Mouse (Mus musculus) midbrain, postnatal 0 days (tissue): Measurements from ENCODE around the gene Zfp367. TPM values are rescaled to one million over a fixed set of nuclear protein-coding genes. Genes with fewer than 3 reads are reported as not detected.

Experiments used
- ATAC-seq: fragments of 200-750 bp; cut with Nextera tagmentation; 2 replicates; pipeline ENCODE4 v1.8.0; 2017; ENCODE audit warnings: moderate number of reproducible peaks, mild to moderate bottlenecking, moderate TSS enrichment, moderate library complexity; ENCODE audit not compliant: low FRiP score
- DNase-seq: peaks from one replicate; pipeline ENCODE4 v3.0.0-alpha.2; 2015; ENCODE audit warnings: low spot score
- H3K27ac ChIP-seq: fragments of 300-500 bp; sonication (generic); 2 replicates; pipeline ENCODE4 v1.5.1; 2014; ENCODE audit warnings: low read depth, mild to moderate bottlenecking, low read length, mixed read lengths
- H3K27me3 ChIP-seq: fragments of 300-500 bp; sonication (generic); 2 replicates; pipeline ENCODE4 v1.6.1; 2014; ENCODE audit warnings: low read length, control low read depth, mixed read lengths; ENCODE audit not compliant: insufficient read depth
- H3K36me3 ChIP-seq: fragments of 300-500 bp; sonication (generic); 2 replicates; pipeline ENCODE4 v1.6.1; 2014; ENCODE audit warnings: low read length, control low read depth, mixed read lengths; ENCODE audit not compliant: insufficient read depth
- H3K4me1 ChIP-seq: fragments of 300-500 bp; sonication (generic); 2 replicates; pipeline ENCODE4 v1.6.1; 2014; ENCODE audit warnings: mild to moderate bottlenecking, control low read depth, antibody characterized with exemption, low read length, mixed read lengths; ENCODE audit not compliant: insufficient read depth
- H3K4me2 ChIP-seq: fragments of 300-500 bp; sonication (generic); 2 replicates; pipeline ENCODE4 v1.6.1; 2014; ENCODE audit warnings: low read depth, mild to moderate bottlenecking, low read length, mixed read lengths; ENCODE audit not compliant: poor library complexity, severe bottlenecking
- H3K4me3 ChIP-seq: fragments of 300-500 bp; sonication (generic); 2 replicates; pipeline ENCODE4 v1.5.1; 2014; ENCODE audit warnings: low read depth, mild to moderate bottlenecking, low read length, moderate library complexity
- H3K9ac ChIP-seq: fragments of 300-500 bp; sonication (generic); replicated peaks from 2 replicates; pipeline ENCODE4 v1.6.1; 2014; ENCODE audit warnings: mild to moderate bottlenecking, low read length, moderate library complexity, mixed read lengths; ENCODE audit not compliant: poor library complexity, severe bottlenecking
- H3K9me3 ChIP-seq: fragments of 300-500 bp; sonication (generic); 2 replicates; pipeline ENCODE4 v1.6.1; 2016; ENCODE audit warnings: low read length, control low read depth
- CTCF ChIP-seq: IDR thresholded peaks from 2 replicates; pipeline ENCODE4 v1.5.1; 2016; ENCODE audit warnings: antibody characterized with exemption, mild to moderate bottlenecking
- WGBS: fragments of 180-500 bp; shearing (Covaris S2); extraction: QIAGEN DNeasy Blood & Tissue Kit; methylation state at CpG from one replicate; pipeline ENCODE4 v1.1.7; 2014; 5-methylcytosine and 5-hydroxymethylcytosine counted together
- polyA plus RNA-seq: library from polyadenylated mRNA; unstranded; fragments of >200 nt; fragmentation: Nextera tagmentation; extraction: Ambion mirVana; gene quantifications from 2 replicates; pipeline ENCODE4 v1.2.1, GENCODE M21; 2015
- total RNA-seq: library from RNA; depleted of rRNA; stranded (reverse); fragments of >200 nt; gene quantifications from 2 replicates; pipeline ENCODE4 v1.2.3, GENCODE M21; 2014

Zfp367 gene
- total and polyA plus RNA-seq, 2 experiments from 2014 or later = 3.4 to 7.1 TPM

DNA sequence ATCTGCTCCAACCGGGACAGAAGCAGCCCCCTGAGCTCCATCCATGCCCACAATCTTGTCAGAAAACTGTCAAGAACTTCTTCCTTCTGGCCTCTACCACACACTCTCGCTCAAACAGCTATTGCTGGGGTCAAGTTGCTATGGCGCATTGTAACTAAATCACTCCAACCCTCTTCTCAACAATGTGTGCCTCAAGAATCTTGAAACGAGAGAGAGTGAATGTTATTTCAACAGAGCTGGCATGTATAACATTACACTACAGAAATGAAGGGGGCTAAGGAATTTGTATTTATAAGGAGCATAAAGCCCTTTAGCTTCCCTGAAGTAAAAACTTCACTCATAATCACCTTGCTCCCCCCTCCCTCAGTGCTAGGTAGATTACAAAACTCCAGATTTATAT lies 26.7 kb downstream of the Zfp367 start:
- H3K27ac ChIP-seq = no peak overlapping the region
- H3K4me2 ChIP-seq = no peak overlapping the region
- no peak overlapping the region for H3K4me3 ChIP-seq
- H3K27me3 ChIP-seq = no peaks in the 10 kb centered on the region
- H3K9me3 ChIP-seq = no peaks in the 10 kb centered on the region
- DNase-seq (no peak), ATAC-seq (no peak)
- no peaks in the 10 kb centered on the region for H3K4me1 ChIP-seq
- 59% methylated on average over 4 of the region's 4 CpGs for WGBS
- H3K9ac ChIP-seq = no peak overlapping the region
- TF ChIP-seq CTCF = no peak
- H3K36me3 ChIP-seq = no peaks in the 10 kb centered on the region

DNA sequence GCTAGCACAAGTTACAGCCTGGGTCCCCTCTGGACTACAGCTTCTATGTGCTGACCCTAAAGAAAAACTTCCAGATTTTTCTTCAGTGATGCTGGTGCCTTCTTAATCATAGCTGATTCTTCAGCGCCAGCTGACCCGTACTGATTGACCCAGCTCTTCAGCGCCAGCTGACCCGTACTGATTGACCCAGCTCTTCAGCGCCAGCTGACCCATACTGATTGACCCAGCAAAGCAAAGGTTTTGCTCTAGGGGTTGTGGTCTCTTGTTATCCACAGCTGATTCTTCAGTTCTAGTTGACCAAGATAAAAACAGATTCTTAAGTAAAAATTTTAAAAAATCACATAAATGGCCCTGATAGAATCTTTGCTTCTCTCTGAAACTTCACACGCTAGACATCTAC lies 28.1 kb downstream of the Zfp367 start:
- ATAC-seq (no peak), DNase-seq (no peak)
- no peak for TF ChIP-seq CTCF
- Histone ChIP-seq H3K4me2 (no peak overlapping the region), H3K4me1 (no peaks in the 10 kb centered on the region), H3K9me3 (no peaks in the 10 kb centered on the region), H3K36me3 (no peaks in the 10 kb centered on the region), H3K9ac (no peak overlapping the region), H3K4me3 (no peak overlapping the region), H3K27ac (no peak overlapping the region), H3K27me3 (no peaks in the 10 kb centered on the region)
- WGBS = 94% methylated on average over 6 of the region's 6 CpGs

DNA sequence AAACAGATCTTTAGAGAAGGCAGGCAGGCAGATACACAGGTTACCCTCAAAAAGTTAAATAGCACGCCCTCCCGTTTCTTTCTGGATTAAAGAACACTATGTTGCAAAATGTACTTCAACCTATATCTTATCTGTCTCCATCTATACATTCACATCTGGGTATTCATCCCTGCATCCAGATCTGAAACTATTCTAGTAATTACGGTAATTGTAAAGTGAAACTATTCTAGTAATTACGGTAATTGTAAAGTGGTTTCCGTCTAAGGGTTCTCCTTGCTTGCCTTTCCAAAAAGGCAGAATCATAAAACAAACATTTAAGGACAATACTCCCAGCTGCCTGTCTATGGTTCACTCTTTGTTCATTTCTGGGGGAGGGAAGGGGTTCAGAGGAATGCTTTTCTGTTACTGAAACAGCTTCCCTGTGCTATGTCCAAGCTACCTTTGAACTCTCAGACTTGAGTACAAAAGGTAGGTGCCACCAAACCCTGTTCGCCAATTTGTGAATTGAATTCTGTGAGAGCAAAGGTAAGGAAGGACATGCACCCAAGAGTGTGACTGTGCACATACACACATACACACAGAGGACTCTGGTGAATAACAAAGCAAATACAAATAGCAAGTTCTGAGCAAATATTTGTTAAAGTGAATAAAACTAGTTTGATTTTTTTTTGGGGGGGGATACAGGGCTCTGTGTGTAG lies 29.4 kb downstream of the Zfp367 start:
- Histone ChIP-seq H3K4me1 (no peaks in the 10 kb centered on the region), H3K9ac (no peak overlapping the region), H3K36me3 (no peaks in the 10 kb centered on the region), H3K27me3 (no peaks in the 10 kb centered on the region), H3K27ac (no peak overlapping the region), H3K9me3 (no peaks in the 10 kb centered on the region), H3K4me3 (no peak overlapping the region), H3K4me2 (no peak overlapping the region)
- WGBS = 36% methylated on average over 6 of the region's 6 CpGs
- no peak for ATAC-seq
- no peak for TF ChIP-seq CTCF
- no peak for DNase-seq

- no peak overlapping the region for H3K9ac ChIP-seq
- no peaks in the 10 kb centered on the region for H3K36me3 ChIP-seq
- no peak overlapping the region for H3K27ac ChIP-seq
- H3K4me2 ChIP-seq = no peak overlapping the region
- no peaks in the 10 kb centered on the region for H3K9me3 ChIP-seq
- WGBS = 55% methylated on average over 4 of the region's 4 CpGs
- DNase-seq (no peak), ATAC-seq (no peak)
- no peaks in the 10 kb centered on the region for H3K27me3 ChIP-seq
- no peaks in the 10 kb centered on the region for H3K4me1 ChIP-seq
- no peak overlapping the region for H3K4me3 ChIP-seq
- no peak for TF ChIP-seq CTCF
Observed at GRCm38 (mm10) chr13:64120760-64121159, 32.2 kb downstream of the Zfp367 start.

DNA sequence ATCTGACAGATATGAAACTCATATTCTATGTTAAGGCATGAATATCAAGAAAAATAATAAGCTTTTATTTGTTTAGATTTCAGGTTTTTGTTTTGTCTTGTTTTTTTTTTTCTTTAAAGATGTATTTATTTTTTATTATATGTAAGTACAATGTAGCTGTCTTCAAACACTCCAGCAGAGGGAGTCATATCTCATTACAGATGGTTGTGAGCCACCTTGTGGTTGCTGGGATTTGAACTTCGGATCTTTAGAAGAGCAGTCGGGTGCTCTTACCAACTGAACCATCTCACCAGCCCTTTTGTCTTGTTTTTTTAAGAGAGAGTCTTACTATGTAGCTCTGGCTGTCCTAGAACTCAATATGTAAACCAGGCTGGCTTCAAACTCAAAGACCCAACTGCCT lies 35.6 kb downstream of the Zfp367 start:
- Histone ChIP-seq H3K9ac (no peak overlapping the region), H3K27ac (no peak overlapping the region), H3K4me1 (no peaks in the 10 kb centered on the region), H3K36me3 (no peaks in the 10 kb centered on the region), H3K27me3 (no peaks in the 10 kb centered on the region), H3K9me3 (no peaks in the 10 kb centered on the region), H3K4me3 (no peak overlapping the region), H3K4me2 (no peak overlapping the region)
- DNase-seq (no peak), ATAC-seq (no peak)
- 57% methylated on average over 2 of the region's 2 CpGs for WGBS
- TF ChIP-seq CTCF = peak; percentile 40

DNA sequence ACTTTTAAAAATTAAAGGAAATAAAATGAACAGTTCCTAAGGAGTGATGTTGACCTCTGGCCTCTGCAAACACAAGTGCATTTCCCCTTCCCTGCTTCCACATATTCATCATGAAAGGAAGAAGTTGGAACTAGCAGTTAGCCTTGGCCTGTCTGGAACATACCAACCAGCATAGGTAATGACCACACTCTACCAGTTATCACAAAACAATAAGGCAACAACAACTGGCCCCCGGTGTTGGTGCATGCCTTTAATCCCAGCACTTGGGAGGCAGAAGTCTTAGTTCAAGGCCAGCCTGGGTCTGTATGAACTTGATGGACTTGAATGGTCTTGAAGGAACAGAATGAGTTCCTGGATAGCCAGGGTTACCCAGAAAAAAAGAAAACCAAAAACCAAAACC lies 42.6 kb downstream of the Zfp367 start:
- Histone ChIP-seq H3K27ac (no peak overlapping the region), H3K36me3 (no peaks in the 10 kb centered on the region), H3K4me2 (no peak overlapping the region), H3K9ac (no peak overlapping the region), H3K27me3 (no peaks in the 10 kb centered on the region), H3K9me3 (no peaks in the 10 kb centered on the region), H3K4me3 (no peak overlapping the region), H3K4me1 (no peaks in the 10 kb centered on the region; the same call in 1 of the 2 replicates)
- no peak for DNase-seq
- no peak for ATAC-seq
- TF ChIP-seq CTCF = no peak
- WGBS = 93% methylated on average over 1 of the region's 1 CpGs
